Mouse (Mus musculus): ENCODE measurements at regions not wholly inside any gene's neighbourhood (a gene's known extent, or its start where the extent isn't known, plus 50 kb on each side); places are given as distances from the start of the nearest gene placed in this dataset.
"Not testable (repeated sequence)": the region's sequence is repeated elsewhere in the genome, so short reads cannot be mapped to it uniquely, and the experiment has no call there.

GRCm38 (mm10) chr2:22038780-22039179 lies 188.5 kb upstream of the Myo3a start:
- H3K9ac ChIP-seq (replicated peaks; ENCODE audit: low read length), result no peak overlapping the region
- H3K4me1 ChIP-seq (ENCODE audit: insufficient read depth, low read length), result no peaks in the 10 kb centered on the region
- ATAC-seq (ENCODE audit: low FRiP score, low TSS enrichment), result no peak
- no peaks in the 10 kb centered on the region for H3K9me3 ChIP-seq (ENCODE audit: low read length)
- H3K27me3 ChIP-seq (ENCODE audit: insufficient read depth, low read length), result no peaks in the 10 kb centered on the region
- H3K36me3 ChIP-seq (ENCODE audit: insufficient read depth, low read length), result no peaks in the 10 kb centered on the region
- 9% methylated on average over 2 of the region's 2 CpGs for WGBS
- no peak overlapping the region for H3K4me3 ChIP-seq (ENCODE audit: low read length)
- no peak overlapping the region for H3K4me2 ChIP-seq (replicated peaks; ENCODE audit: low read depth, low read length)
- no peak overlapping the region for H3K27ac ChIP-seq (ENCODE audit: low read length)

- H3K27ac ChIP-seq (ENCODE audit: low read length); H3K4me1 ChIP-seq (ENCODE audit: insufficient read depth, low read length); ATAC-seq (ENCODE audit: low FRiP score, low TSS enrichment); H3K27me3 ChIP-seq (ENCODE audit: insufficient read depth, low read length); H3K9me3 ChIP-seq (ENCODE audit: low read length); H3K4me3 ChIP-seq (ENCODE audit: low read length); H3K4me2 ChIP-seq (replicated peaks; ENCODE audit: low read depth, low read length); H3K9ac ChIP-seq (replicated peaks; ENCODE audit: low read length); H3K36me3 ChIP-seq (ENCODE audit: insufficient read depth, low read length): not testable (repeated sequence)
- WGBS, result 67% methylated on average over 6 of the region's 6 CpGs
Measured at GRCm38 (mm10) chr2:22043937-22044336, 183.4 kb upstream of the Myo3a start.

GRCm38 (mm10) chr2:22044949-22045348 lies 182.4 kb upstream of the Myo3a start:
- no peak for ATAC-seq (ENCODE audit: low FRiP score, low TSS enrichment)
- Histone ChIP-seq H3K36me3 (ENCODE audit: insufficient read depth, low read length) (no peaks in the 10 kb centered on the region), H3K9ac (replicated peaks; ENCODE audit: low read length) (no peak overlapping the region), H3K4me2 (replicated peaks; ENCODE audit: low read depth, low read length) (no peak overlapping the region), H3K4me1 (ENCODE audit: insufficient read depth, low read length) (no peaks in the 10 kb centered on the region), H3K27ac (ENCODE audit: low read length) (no peak overlapping the region), H3K27me3 (ENCODE audit: insufficient read depth, low read length) (no peaks in the 10 kb centered on the region), H3K4me3 (ENCODE audit: low read length) (no peak overlapping the region), H3K9me3 (ENCODE audit: low read length) (no peaks in the 10 kb centered on the region)
- WGBS, result 59% methylated on average over 2 of the region's 2 CpGs

- H3K27me3 ChIP-seq (ENCODE audit: insufficient read depth, low read length), result no peaks in the 10 kb centered on the region
Measured at GRCm38 (mm10) chr2:22047465-22047864, 179.8 kb upstream of the Myo3a start.

GRCm38 (mm10) chr2:22066535-22066934 lies 160.8 kb upstream of the Myo3a start:
- 58% methylated on average over 5 of the region's 5 CpGs for WGBS
- no peak for ATAC-seq (ENCODE audit: low FRiP score, low TSS enrichment)

More at GRCm38 (mm10) chr2:22047465-22047864, 179.8 kb upstream of the Myo3a start:
- no peak overlapping the region for H3K9ac ChIP-seq (replicated peaks; ENCODE audit: low read length)
- WGBS, result 67% methylated on average over 3 of the region's 3 CpGs
- H3K4me1 ChIP-seq (ENCODE audit: insufficient read depth, low read length), result no peaks in the 10 kb centered on the region
- no peak overlapping the region for H3K4me2 ChIP-seq (replicated peaks; ENCODE audit: low read depth, low read length)
- H3K27ac ChIP-seq (ENCODE audit: low read length), result no peak overlapping the region
- H3K36me3 ChIP-seq (ENCODE audit: insufficient read depth, low read length), result no peaks in the 10 kb centered on the region
- no peak overlapping the region for H3K4me3 ChIP-seq (ENCODE audit: low read length)
- no peaks in the 10 kb centered on the region for H3K9me3 ChIP-seq (ENCODE audit: low read length)
- ATAC-seq (ENCODE audit: low FRiP score, low TSS enrichment), result peak; percentile 80; the same call in 1 of the 2 replicates

GRCm38 (mm10) chr2:22096848-22097247 lies 130.5 kb upstream of the Myo3a start:
- Histone ChIP-seq H3K4me2 (replicated peaks; ENCODE audit: low read depth, low read length) (no peak overlapping the region), H3K27me3 (ENCODE audit: insufficient read depth, low read length) (no peaks in the 10 kb centered on the region), H3K36me3 (ENCODE audit: insufficient read depth, low read length) (no peaks in the 10 kb centered on the region), H3K9me3 (ENCODE audit: low read length) (no peaks in the 10 kb centered on the region), H3K4me3 (ENCODE audit: low read length) (no peak overlapping the region), H3K4me1 (ENCODE audit: insufficient read depth, low read length) (no peaks in the 10 kb centered on the region), H3K27ac (ENCODE audit: low read length) (no peak overlapping the region), H3K9ac (replicated peaks; ENCODE audit: low read length) (no peak overlapping the region)
- ATAC-seq (ENCODE audit: low FRiP score, low TSS enrichment), result no peak
- 66% methylated on average over 2 of the region's 2 CpGs for WGBS

More at GRCm38 (mm10) chr2:22066535-22066934, 160.8 kb upstream of the Myo3a start:
- Histone ChIP-seq H3K4me2 (replicated peaks; ENCODE audit: low read depth, low read length) (no peak overlapping the region), H3K27me3 (ENCODE audit: insufficient read depth, low read length) (no peaks in the 10 kb centered on the region), H3K36me3 (ENCODE audit: insufficient read depth, low read length) (no peaks in the 10 kb centered on the region), H3K9me3 (ENCODE audit: low read length) (no peaks in the 10 kb centered on the region), H3K4me3 (ENCODE audit: low read length) (no peak overlapping the region), H3K9ac (replicated peaks; ENCODE audit: low read length) (no peak overlapping the region), H3K27ac (ENCODE audit: low read length) (no peak overlapping the region), H3K4me1 (ENCODE audit: insufficient read depth, low read length) (no peaks in the 10 kb centered on the region)

GRCm38 (mm10) chr2:22105150-22105549 lies 122.2 kb upstream of the Myo3a start:
- H3K4me2 ChIP-seq (replicated peaks; ENCODE audit: low read depth, low read length), result no peak overlapping the region
- no peaks in the 10 kb centered on the region for H3K27me3 ChIP-seq (ENCODE audit: insufficient read depth, low read length)
- no peak overlapping the region for H3K27ac ChIP-seq (ENCODE audit: low read length)
- WGBS, result 5% methylated on average over 5 of the region's 5 CpGs
- no peak overlapping the region for H3K4me3 ChIP-seq (ENCODE audit: low read length)
- no peaks in the 10 kb centered on the region for H3K36me3 ChIP-seq (ENCODE audit: insufficient read depth, low read length)
- no peak overlapping the region for H3K9ac ChIP-seq (replicated peaks; ENCODE audit: low read length)
- H3K9me3 ChIP-seq (ENCODE audit: low read length), result no peaks in the 10 kb centered on the region
- H3K4me1 ChIP-seq (ENCODE audit: insufficient read depth, low read length), result no peaks in the 10 kb centered on the region
- ATAC-seq (ENCODE audit: low FRiP score, low TSS enrichment), result no peak

- no peaks in the 10 kb centered on the region for H3K27me3 ChIP-seq (ENCODE audit: insufficient read depth, low read length)
- H3K4me2 ChIP-seq (replicated peaks; ENCODE audit: low read depth, low read length), result no peak overlapping the region
- H3K9ac ChIP-seq (replicated peaks; ENCODE audit: low read length), result no peak overlapping the region
- WGBS, result 51% methylated on average over 2 of the region's 2 CpGs
- H3K36me3 ChIP-seq (ENCODE audit: insufficient read depth, low read length), result no peaks in the 10 kb centered on the region
- no peaks in the 10 kb centered on the region for H3K9me3 ChIP-seq (ENCODE audit: low read length)
- H3K4me1 ChIP-seq (ENCODE audit: insufficient read depth, low read length), result no peaks in the 10 kb centered on the region
- H3K4me3 ChIP-seq (ENCODE audit: low read length), result no peak overlapping the region
- no peak for ATAC-seq (ENCODE audit: low FRiP score, low TSS enrichment)
- H3K27ac ChIP-seq (ENCODE audit: low read length), result no peak overlapping the region
Measured at GRCm38 (mm10) chr2:22149721-22150120, 77.6 kb upstream of the Myo3a start.

- ATAC-seq (ENCODE audit: low FRiP score, low TSS enrichment), result peak; percentile 77; the same call in 1 of the 2 replicates
- Histone ChIP-seq H3K36me3 (ENCODE audit: insufficient read depth, low read length) (no peaks in the 10 kb centered on the region), H3K4me3 (ENCODE audit: low read length) (no peak overlapping the region), H3K27me3 (ENCODE audit: insufficient read depth, low read length) (no peaks in the 10 kb centered on the region), H3K27ac (ENCODE audit: low read length) (no peak overlapping the region), H3K9ac (replicated peaks; ENCODE audit: low read length) (no peak overlapping the region), H3K9me3 (ENCODE audit: low read length) (no peaks in the 10 kb centered on the region), H3K4me1 (ENCODE audit: insufficient read depth, low read length) (no peaks in the 10 kb centered on the region), H3K4me2 (replicated peaks; ENCODE audit: low read depth, low read length) (no peak overlapping the region)
- WGBS, result 50% methylated on average over 2 of the region's 2 CpGs
Measured at GRCm38 (mm10) chr2:22156576-22156975, 70.7 kb upstream of the Myo3a start.

- H3K4me1 ChIP-seq (ENCODE audit: insufficient read depth, low read length), result no peaks in the 10 kb centered on the region
- H3K27me3 ChIP-seq (ENCODE audit: insufficient read depth, low read length), result no peaks in the 10 kb centered on the region
- no peak overlapping the region for H3K9ac ChIP-seq (replicated peaks; ENCODE audit: low read length)
- no peaks in the 10 kb centered on the region for H3K36me3 ChIP-seq (ENCODE audit: insufficient read depth, low read length)
- H3K4me3 ChIP-seq (ENCODE audit: low read length), result no peak overlapping the region
- H3K27ac ChIP-seq (ENCODE audit: low read length), result no peak overlapping the region
- WGBS, result 93% methylated on average over 5 of the region's 5 CpGs
- no peak overlapping the region for H3K4me2 ChIP-seq (replicated peaks; ENCODE audit: low read depth, low read length)
- no peak for ATAC-seq (ENCODE audit: low FRiP score, low TSS enrichment)
- no peaks in the 10 kb centered on the region for H3K9me3 ChIP-seq (ENCODE audit: low read length)
Measured at GRCm38 (mm10) chr2:22165443-22165842, 61.9 kb upstream of the Myo3a start.

- Histone ChIP-seq H3K27me3 (ENCODE audit: insufficient read depth, low read length) (no peaks in the 10 kb centered on the region), H3K36me3 (ENCODE audit: insufficient read depth, low read length) (no peaks in the 10 kb centered on the region), H3K4me1 (ENCODE audit: insufficient read depth, low read length) (no peaks in the 10 kb centered on the region)
Measured at GRCm38 (mm10) chr2:22165919-22166318, 61.4 kb upstream of the Myo3a start.

More at GRCm38 (mm10) chr2:22165919-22166318, 61.4 kb upstream of the Myo3a start:
- no peak overlapping the region for H3K9ac ChIP-seq (replicated peaks; ENCODE audit: low read length)
- no peak overlapping the region for H3K27ac ChIP-seq (ENCODE audit: low read length)
- H3K4me3 ChIP-seq (ENCODE audit: low read length), result no peak overlapping the region
- H3K9me3 ChIP-seq (ENCODE audit: low read length), result no peaks in the 10 kb centered on the region
- H3K4me2 ChIP-seq (replicated peaks; ENCODE audit: low read depth, low read length), result no peak overlapping the region
- ATAC-seq (ENCODE audit: low FRiP score, low TSS enrichment), result no peak
